Mouse (Mus musculus) megakaryocyte, embryonic 14.5 days (primary cell): ENCODE measurements around the gene Btaf1.

ENCODE experiments used
- FLI1 ChIP-seq: IDR thresholded peaks from 2 replicates; pipeline ENCODE4 v1.6.1; 2012; ENCODE audit warnings: low read length, inconsistent platforms, mixed read lengths
- GATA1 ChIP-seq: IDR thresholded peaks from 3 replicates; pipeline ENCODE4 v1.6.1; 2012; ENCODE audit warnings: mixed read lengths, low read length, inconsistent platforms, borderline replicate concordance

- TF ChIP-seq GATA1 (no peak), FLI1 (no peak)
Measured at GRCm38 (mm10) chr19:37020531-37020930, 94.7 kb downstream of the Btaf1 start.
